Mouse (Mus musculus): Measurements from ENCODE around the gene Ost4.

Gene Ost4

DNA sequence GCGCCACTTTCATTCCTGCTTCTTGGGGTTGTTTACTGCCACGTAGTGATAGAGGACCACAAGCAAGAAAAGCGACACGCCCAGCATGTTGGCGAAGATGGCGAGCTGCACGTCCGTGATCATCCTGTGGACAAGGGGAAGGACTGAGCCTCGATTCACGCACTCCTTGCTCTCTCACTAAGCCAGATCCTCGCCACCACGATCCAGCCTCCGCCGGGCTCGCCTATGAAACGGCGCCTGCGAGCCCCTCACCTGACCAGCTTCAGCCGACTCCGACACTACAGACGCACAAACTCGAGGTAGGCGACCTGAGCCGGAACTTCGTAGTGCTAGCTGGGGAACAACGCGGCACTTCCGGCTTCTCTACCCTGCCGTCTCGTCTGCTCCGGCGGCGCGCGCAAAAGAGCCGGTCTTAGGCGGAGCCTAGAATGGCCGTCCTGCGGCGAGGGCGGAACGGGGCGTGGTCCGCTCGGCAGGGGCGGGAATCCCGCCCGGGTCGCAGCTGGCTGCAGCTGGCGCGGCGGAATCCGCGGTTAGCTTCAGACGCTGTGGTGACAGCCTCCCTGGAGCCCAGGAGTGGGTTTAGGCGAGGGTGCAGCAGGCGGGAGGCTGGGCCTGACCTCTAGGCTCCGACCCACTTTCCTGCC lies at the start of gene Ost4:
TSS of gene Ost4 (minus strand) at position 376 of the 647 bp plus-strand sequence.
- DNase-seq (ENCODE audit: low spot score): peak; percentile 95

DNA sequence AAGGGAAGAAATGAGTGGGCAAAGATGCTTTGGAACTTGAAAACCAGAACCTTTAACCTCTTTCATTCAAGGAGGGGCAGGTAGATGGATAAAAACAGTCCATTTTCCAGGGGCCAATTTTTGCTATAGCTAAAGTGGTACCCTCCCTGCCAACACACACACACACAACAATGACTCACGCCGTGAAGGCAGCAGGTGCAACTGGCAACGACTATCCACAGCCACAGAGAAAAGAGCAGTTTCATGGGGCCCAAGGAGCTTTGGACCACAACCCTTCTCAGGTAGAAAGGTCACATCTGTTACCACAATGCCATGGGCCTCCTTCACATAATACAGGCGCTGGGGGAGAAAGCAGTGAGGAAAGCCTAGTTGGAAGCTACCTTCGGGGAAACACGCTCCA lies 48.2 kb upstream of the Ost4 start:
- no peak for DNase-seq (ENCODE audit: low spot score)

GRCm38 (mm10) chr5:30954556-30954955 lies 47.0 kb upstream of the Ost4 start:
- no peak for DNase-seq (ENCODE audit: low spot score)

- DNase-seq (ENCODE audit: low spot score): no peak
Measured at GRCm38 (mm10) chr5:30954065-30954464, 46.5 kb upstream of the Ost4 start.

- DNase-seq (ENCODE audit: low spot score): no peak
Measured at GRCm38 (mm10) chr5:30952551-30952950, 45.0 kb upstream of the Ost4 start.

DNA sequence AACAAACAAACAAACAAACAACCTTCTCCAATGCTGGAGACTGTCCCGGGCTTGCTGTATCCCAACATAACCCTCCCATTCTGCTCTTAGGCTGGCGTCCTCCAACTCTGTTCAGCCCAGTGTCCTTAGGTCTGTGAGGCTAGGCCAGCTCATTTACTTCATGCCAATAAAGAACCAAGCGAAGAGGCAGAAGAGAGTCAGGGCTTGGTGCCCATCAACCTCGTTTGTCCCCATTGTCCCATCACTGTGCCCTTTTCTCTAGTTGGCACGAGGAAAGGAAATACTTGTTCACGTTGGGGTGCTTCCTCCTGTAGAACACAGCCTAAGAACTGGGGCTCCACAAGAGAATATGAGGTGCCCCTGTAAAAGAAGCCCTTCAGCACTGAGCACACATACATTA lies 44.1 kb upstream of the Ost4 start:
- DNase-seq (ENCODE audit: low spot score): no peak

DNA sequence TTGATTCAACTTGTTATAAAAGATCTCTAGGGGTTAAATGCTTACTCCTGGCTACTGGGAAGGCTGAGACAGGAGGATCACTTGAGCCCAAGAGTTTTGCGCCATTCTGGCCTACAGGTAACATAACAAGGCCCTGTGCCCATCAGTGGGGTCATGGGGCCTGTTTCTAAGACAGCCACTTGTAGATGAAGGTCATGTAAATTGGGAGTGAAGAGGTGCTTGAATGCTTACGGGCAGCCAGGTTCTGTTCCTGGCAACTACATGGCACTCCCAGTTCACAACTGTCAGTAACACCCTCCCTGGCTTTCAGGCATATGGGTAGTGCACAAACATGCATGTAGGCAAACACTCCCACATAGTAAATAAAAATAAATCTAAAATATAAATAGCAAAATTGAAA lies 43.3 kb upstream of the Ost4 start:
- DNase-seq (ENCODE audit: low spot score): no peak

GRCm38 (mm10) chr5:30950451-30950850 lies 42.9 kb upstream of the Ost4 start:
- no peak for DNase-seq (ENCODE audit: low spot score)

DNA sequence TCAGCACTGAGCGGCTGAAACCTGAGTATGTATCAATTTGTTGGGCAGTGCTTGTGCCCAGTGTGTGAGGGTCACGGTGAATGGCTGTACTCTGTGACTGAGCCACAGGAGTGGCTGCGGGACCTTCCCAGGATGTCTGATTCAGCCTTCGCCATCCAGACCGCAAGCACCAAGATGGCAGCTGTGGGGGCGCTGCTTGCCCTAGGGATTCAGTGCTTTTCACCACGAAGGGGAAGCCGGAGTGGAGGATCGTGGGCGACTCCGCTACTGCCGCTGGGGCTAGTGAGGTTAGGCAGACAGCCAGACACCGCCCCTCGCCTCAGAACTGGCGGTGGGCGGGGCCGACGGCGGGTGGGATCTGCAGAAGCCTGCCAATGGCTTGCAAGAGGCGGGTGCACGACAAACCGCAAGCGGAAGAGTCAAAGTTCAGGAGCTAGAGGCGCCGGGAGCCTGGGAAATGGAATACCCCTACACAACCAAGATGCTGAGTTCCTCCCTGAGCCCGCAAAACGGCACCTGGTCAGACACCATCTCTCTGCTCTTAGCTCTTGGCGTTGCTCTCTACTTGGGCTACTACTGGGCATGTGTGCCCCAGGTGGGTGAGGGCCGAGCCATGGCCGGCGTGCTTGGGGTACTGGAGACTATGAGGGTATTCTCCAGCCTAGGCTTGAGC lies 42.2 kb upstream of the Ost4 start:
- peak; percentile 90 for DNase-seq (ENCODE audit: low spot score)

- no peak for DNase-seq (ENCODE audit: low spot score)
Measured at GRCm38 (mm10) chr5:30948620-30949019, 41.0 kb upstream of the Ost4 start.

- DNase-seq (ENCODE audit: low spot score): peak; percentile 43
Measured at GRCm38 (mm10) chr5:30944956-30945781, 37.6 kb upstream of the Ost4 start, which contains the start of gene Cgref1. TSS of gene Cgref1 (minus strand) at chr5:30945591.

DNA sequence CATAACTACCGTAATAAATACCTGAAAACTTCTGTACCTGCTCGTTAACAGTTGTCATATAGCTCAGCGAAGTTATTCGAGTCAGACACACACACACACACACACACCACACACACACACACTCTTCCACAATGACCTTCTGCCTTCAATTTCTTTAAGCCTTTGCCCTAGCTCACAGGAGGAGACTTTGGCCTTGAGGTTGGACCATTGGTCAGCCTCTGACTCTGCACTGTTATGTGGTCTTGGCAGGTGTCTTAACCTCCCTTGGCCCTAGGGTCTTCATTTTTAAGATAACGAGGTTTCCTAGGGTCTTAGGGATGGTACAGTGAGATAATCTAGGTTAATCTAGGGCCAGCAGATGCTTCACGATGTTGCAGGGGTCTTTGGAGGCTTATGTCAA lies 36.8 kb upstream of the Ost4 start:
- DNase-seq (ENCODE audit: low spot score): no peak

DNA sequence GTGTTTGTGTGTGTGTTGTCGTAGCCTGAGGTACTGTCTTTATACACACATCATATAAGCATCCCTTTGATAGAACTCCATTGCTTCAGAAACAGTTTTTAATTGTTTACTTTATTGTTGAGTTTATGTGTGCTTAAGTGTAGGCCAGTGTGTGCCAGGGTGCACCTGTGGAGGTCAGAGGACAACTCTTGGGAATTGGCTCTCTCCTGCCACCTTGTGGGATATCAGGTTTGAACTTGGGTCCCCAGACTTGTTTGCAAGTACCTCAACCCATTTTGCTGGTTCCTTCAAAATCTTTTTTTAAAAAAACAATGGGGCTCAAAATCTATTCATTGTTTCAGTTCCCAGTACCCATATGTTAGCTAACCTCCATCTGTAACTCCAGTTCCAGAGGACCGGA lies 35.4 kb upstream of the Ost4 start:
- no peak for DNase-seq (ENCODE audit: low spot score)

DNA sequence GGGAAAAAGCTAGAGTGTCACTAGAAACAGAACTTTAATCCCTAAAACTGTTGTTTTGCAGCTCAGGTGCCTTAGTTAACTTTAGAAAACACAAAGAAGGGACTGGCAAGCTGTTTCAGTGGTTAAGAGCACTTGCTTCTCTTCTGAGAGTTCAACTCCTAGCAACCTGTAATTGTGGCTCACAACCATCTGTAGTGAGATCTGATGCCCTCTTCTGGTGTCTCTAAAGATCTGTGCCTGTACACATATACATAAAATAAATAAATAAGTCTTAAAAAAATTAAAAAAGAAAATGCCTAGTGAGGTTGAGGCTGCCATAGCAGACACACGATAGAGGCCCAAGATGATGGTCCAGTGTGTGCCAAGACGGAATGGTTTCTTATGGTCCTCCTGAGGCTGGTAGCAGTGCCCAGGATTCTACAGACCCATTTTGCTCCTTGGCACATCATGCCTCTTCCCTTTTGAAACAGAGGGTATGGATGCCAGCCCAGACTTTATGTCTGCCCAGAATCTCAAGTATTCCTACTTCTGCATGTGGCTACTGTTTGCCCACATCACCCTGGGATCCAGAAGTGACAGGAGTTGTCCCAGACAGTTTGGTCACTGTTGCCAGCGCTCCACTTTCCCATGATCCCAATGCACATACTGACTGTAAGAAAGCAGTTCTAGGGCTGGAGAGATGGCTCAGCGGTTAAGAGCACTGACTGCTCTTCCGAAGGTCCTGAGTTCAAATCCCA lies 27.3 kb upstream of the Ost4 start:
- no peak for DNase-seq (ENCODE audit: low spot score)

- DNase-seq (ENCODE audit: low spot score): no peak
Measured at GRCm38 (mm10) chr5:30933705-30934104, 26.1 kb upstream of the Ost4 start.

DNA sequence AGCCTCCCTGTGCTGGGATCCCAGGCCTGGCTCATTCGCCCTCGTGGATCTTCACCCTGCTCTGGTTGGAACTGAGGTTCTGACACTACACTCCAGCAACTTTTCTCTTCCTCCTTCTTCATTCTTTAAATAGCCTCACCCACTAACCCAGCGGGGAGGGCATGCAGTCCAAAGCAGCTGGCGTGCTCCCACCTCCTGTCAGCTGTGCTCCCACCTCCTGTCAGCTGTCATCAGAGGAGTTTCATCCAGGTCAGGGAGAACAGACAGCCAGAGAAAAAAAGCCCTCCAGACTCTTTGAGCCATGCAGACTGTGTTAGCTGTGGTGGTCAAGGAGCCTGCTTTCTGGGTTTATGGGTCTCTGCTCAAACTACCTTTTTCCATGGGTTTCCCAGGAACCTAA lies 23.8 kb upstream of the Ost4 start:
- DNase-seq (ENCODE audit: low spot score): no peak

GRCm38 (mm10) chr5:30930846-30931245 lies 23.3 kb upstream of the Ost4 start:
- no peak for DNase-seq (ENCODE audit: low spot score)

DNA sequence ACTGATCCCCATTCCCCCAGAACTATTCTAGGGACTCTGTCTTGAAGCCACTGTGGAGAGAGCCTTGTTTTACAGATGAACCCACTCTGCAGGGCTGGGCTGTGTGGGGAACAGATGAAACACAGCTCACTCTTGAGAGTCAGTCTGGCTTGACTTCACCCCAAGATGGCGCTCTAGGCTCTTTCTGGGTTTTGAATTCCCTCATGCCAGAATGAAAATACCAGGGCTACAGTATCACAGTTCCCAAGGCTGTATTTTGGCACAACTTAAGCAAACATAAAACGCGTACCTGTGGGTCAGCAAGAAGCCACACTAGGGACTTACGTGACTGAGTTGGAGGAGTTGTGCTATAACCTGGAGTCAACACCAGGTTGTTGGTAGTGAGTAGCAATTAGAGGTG lies 22.5 kb upstream of the Ost4 start:
- no peak for DNase-seq (ENCODE audit: low spot score)

GRCm38 (mm10) chr5:30927945-30928529 lies 20.4 kb upstream of the Ost4 start:
- DNase-seq (ENCODE audit: low spot score): no peak

- DNase-seq (ENCODE audit: low spot score): no peak
Measured at GRCm38 (mm10) chr5:30926073-30926472, 18.5 kb upstream of the Ost4 start.

DNA sequence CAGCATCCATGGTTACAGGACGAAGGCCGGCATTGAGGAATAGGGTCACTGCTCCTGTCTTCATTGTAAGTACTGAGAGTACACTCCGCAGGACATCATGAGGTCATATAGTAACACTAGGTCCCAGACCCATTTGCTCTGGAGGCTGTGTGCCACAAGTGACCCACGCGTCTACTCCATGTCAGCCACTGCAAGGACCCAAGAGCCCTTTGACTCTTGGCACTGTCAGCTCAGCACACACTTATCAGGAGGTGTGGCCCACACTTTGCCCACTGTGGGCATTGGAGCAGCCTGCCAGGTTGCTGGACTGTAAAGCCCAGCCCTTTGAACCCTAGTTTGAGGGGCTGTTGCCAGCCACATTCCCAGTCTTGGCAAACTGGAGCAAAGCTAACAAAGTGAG lies 17.6 kb upstream of the Ost4 start:
- no peak for DNase-seq (ENCODE audit: low spot score)

GRCm38 (mm10) chr5:30924614-30925013 lies 17.0 kb upstream of the Ost4 start:
- no peak for DNase-seq (ENCODE audit: low spot score)

Data from testis, postnatal 14 days (tissue).